Mouse (Mus musculus) myocyte (in vitro differentiated cells): Measurements from ENCODE around the gene Mxd4.

Source experiments
- CEBPB ChIP-seq: IDR thresholded peaks from 2 replicates; pipeline ENCODE4 v1.6.1; 2011; ENCODE audit warnings: mild to moderate bottlenecking, moderate library complexity; ENCODE audit not compliant: poor library complexity, insufficient read depth, severe bottlenecking
- SRF ChIP-seq: IDR thresholded peaks from one replicate; pipeline ENCODE4 v1.6.1; 2011; ENCODE audit warnings: low read depth; ENCODE audit not compliant: control insufficient read depth, insufficient read length
- USF1 ChIP-seq: IDR thresholded peaks from one replicate; pipeline ENCODE4 v1.6.1; 2011; ENCODE audit warnings: low read depth, mild to moderate bottlenecking, control low read depth, moderate library complexity

- TF ChIP-seq SRF, result no peak
- no peak for TF ChIP-seq CEBPB
- no peak for TF ChIP-seq USF1
These were observed 1.1 kb downstream of the Mxd4 start for GRCm38 (mm10) chr5:34186391-34186790.
